Mouse (Mus musculus) lung, postnatal 0 days (tissue): ENCODE measurements at regions not wholly inside any gene's neighbourhood (a gene's known extent, or its start where the extent isn't known, plus 50 kb on each side); places are given as distances from the start of the nearest gene placed in this dataset.

ENCODE experiments used
- ATAC-seq: fragments of 200-750 bp; cut with Nextera tagmentation; 2 replicates; pipeline ENCODE4 v1.8.0; 2017; ENCODE audit warnings: moderate library complexity
- DNase-seq: peaks from one replicate; pipeline ENCODE4 v3.0.0-alpha.2; 2016; ENCODE audit warnings: low spot score
- H3K27ac ChIP-seq: fragments of 300-500 bp; sonication (generic); 2 replicates; pipeline ENCODE4 v1.5.1; 2014; ENCODE audit warnings: antibody characterized with exemption, mild to moderate bottlenecking, low read length, mixed read lengths
- H3K27me3 ChIP-seq: fragments of 300-500 bp; sonication (generic); replicated peaks from 2 replicates; pipeline ENCODE4 v1.6.1; 2014; ENCODE audit warnings: low read length, mixed read lengths; ENCODE audit not compliant: insufficient read depth
- H3K36me3 ChIP-seq: fragments of 300-500 bp; sonication (generic); 2 replicates; pipeline ENCODE4 v1.6.1; 2014; ENCODE audit warnings: low read length, mixed read lengths; ENCODE audit not compliant: insufficient read depth
- H3K4me1 ChIP-seq: fragments of 300-500 bp; sonication (generic); 2 replicates; pipeline ENCODE4 v1.6.1; 2014; ENCODE audit warnings: antibody characterized with exemption, low read depth, low read length, mixed read lengths; ENCODE audit not compliant: insufficient read depth
- H3K4me2 ChIP-seq: fragments of 300-500 bp; sonication (generic); replicated peaks from 2 replicates; pipeline ENCODE4 v1.6.1; 2014; ENCODE audit warnings: low read depth, mild to moderate bottlenecking, low read length, moderate library complexity, mixed read lengths
- H3K4me3 ChIP-seq: fragments of 300-500 bp; sonication (generic); 2 replicates; pipeline ENCODE4 v1.5.1; 2014; ENCODE audit warnings: low read depth, low read length
- H3K9ac ChIP-seq: fragments of 300-500 bp; sonication (generic); replicated peaks from 2 replicates; pipeline ENCODE4 v1.6.1; 2014; ENCODE audit warnings: low read depth, mild to moderate bottlenecking
- H3K9me3 ChIP-seq: fragments of 300-500 bp; sonication (generic); 2 replicates; pipeline ENCODE4 v1.6.1; 2016; ENCODE audit warnings: low read length, mixed read lengths
- CTCF ChIP-seq: IDR thresholded peaks from 2 replicates; pipeline ENCODE4 v1.5.1; 2016; ENCODE audit warnings: antibody characterized with exemption, mild to moderate bottlenecking
- EP300 ChIP-seq: IDR thresholded peaks from 2 replicates; pipeline ENCODE4 v1.6.1; 2016; ENCODE audit warnings: antibody characterized with exemption, mild to moderate bottlenecking, control low read depth
- WGBS: fragments of 180-500 bp; shearing (Covaris S2); extraction: QIAGEN DNeasy Blood & Tissue Kit; methylation state at CpG from one replicate; pipeline ENCODE4 v1.1.7; 2014; 5-methylcytosine and 5-hydroxymethylcytosine counted together

GRCm38 (mm10) chr14:47992091-47992490, 128.5 kb upstream of the Peli2 start:
- H3K36me3 ChIP-seq: no peaks in the 10 kb centered on the region
- no peaks in the 10 kb centered on the region for H3K9me3 ChIP-seq
- H3K9ac ChIP-seq: no peak overlapping the region
- H3K4me3 ChIP-seq: no peak overlapping the region
- no peak overlapping the region for H3K4me2 ChIP-seq
- ATAC-seq (no peak), DNase-seq (no peak)
- WGBS: 61% methylated on average over 5 of the region's 5 CpGs
- no peak overlapping the region for H3K27ac ChIP-seq
- TF ChIP-seq CTCF: no peak
- no peak for TF ChIP-seq EP300
- H3K27me3 ChIP-seq: no peaks in the 10 kb centered on the region
- H3K4me1 ChIP-seq: no peaks in the 10 kb centered on the region

DNA sequence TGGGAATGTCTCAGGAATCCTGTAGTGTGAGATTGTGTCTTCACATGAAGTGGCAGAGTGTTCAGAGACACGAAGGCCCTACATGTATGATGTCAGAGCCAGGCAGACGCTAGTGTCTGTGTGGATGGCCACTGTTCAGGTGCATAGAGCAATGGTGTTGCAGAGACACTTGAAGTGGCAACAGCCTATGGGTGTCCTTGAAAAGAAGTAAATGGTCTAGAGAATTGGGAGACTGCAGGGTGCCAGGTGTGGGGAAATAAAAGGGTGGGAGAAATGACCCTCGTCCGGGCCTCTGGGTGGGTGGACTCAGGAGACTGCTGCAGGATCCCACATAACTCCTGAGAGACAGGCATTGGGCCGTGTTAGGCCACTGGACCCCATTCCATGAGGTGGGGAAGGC, 127.8 kb upstream of the Peli2 start:
- 93% methylated on average over 5 of the region's 5 CpGs for WGBS
- H3K27me3 ChIP-seq: no peaks in the 10 kb centered on the region
- H3K4me2 ChIP-seq: no peak overlapping the region
- ATAC-seq (no peak), DNase-seq (no peak)
- TF ChIP-seq EP300: no peak
- TF ChIP-seq CTCF: no peak
- H3K27ac ChIP-seq: no peak overlapping the region
- no peaks in the 10 kb centered on the region for H3K4me1 ChIP-seq
- no peaks in the 10 kb centered on the region for H3K36me3 ChIP-seq
- no peak overlapping the region for H3K4me3 ChIP-seq
- no peaks in the 10 kb centered on the region for H3K9me3 ChIP-seq
- no peak overlapping the region for H3K9ac ChIP-seq

GRCm38 (mm10) chr14:47998936-47999335, 121.7 kb upstream of the Peli2 start:
- no peaks in the 10 kb centered on the region for H3K27me3 ChIP-seq
- H3K9ac ChIP-seq: no peak overlapping the region
- H3K9me3 ChIP-seq: no peaks in the 10 kb centered on the region
- 92% methylated on average over 8 of the region's 8 CpGs for WGBS
- no peak overlapping the region for H3K27ac ChIP-seq
- TF ChIP-seq CTCF: no peak
- TF ChIP-seq EP300: no peak
- no peak overlapping the region for H3K4me2 ChIP-seq
- ATAC-seq (no peak), DNase-seq (no peak)
- H3K36me3 ChIP-seq: no peaks in the 10 kb centered on the region
- H3K4me3 ChIP-seq: no peak overlapping the region
- no peaks in the 10 kb centered on the region for H3K4me1 ChIP-seq

- ATAC-seq (no peak), DNase-seq (no peak)
- Histone ChIP-seq H3K9me3 (no peaks in the 10 kb centered on the region), H3K9ac (no peak overlapping the region), H3K4me1 (no peaks in the 10 kb centered on the region), H3K27me3 (no peaks in the 10 kb centered on the region), H3K4me2 (no peak overlapping the region), H3K27ac (no peak overlapping the region), H3K4me3 (no peak overlapping the region), H3K36me3 (no peaks in the 10 kb centered on the region)
- 63% methylated on average over 6 of the region's 6 CpGs for WGBS
- TF ChIP-seq EP300: no peak
- no peak for TF ChIP-seq CTCF
Measured at GRCm38 (mm10) chr14:48005092-48005928, 115.3 kb upstream of the Peli2 start.

GRCm38 (mm10) chr14:48005929-48006309, 114.7 kb upstream of the Peli2 start:
- no peaks in the 10 kb centered on the region for H3K27me3 ChIP-seq
- no peak overlapping the region for H3K9ac ChIP-seq
- no peak for TF ChIP-seq EP300
- no peak for TF ChIP-seq CTCF
- H3K4me3 ChIP-seq: no peak overlapping the region
- H3K4me2 ChIP-seq: no peak overlapping the region
- ATAC-seq: no peak
- no peak overlapping the region for H3K27ac ChIP-seq
- H3K4me1 ChIP-seq: no peaks in the 10 kb centered on the region
- 37% methylated on average over 1 of the region's 1 CpGs for WGBS
- no peaks in the 10 kb centered on the region for H3K9me3 ChIP-seq
- no peak for DNase-seq
- no peaks in the 10 kb centered on the region for H3K36me3 ChIP-seq

DNA sequence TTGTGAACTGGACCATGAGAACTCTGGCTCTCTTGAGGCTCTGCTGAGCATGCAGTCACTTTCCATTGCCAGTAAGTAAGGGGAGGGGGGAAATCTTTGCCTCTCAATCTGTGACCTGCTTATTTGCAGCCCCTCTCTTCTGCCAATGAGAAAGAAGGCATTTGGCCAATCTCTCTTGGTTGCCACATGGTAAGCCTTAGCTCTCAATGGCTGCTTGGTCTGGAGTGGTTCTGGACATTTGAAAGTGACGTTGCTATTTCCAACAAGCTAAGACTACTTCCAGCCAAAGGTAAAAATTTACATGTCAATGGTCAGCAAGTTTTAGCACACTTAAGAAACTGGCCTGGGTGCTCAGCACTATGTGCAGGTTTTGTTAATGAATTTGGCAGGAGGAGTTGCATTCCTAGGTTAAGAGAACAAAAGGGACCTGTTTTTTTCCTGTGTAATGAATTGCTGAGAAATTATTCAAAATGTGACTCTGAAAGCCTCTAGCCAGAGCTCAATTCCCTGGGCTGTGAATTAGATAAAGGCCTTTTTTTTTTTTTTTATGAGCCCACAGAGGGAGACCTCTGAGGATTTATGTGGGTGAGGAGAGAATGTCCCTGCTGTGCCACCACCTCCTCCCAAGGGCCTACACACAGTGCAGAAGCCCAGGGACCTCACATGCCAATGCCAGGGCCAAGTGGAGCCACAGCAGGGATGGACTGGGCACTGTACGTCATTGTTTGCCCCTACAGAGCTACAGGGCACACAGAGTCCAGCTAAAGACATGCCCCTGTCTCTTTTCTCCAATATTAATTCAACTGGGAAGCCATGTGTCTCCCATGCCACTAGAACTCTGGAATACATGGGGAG, 108.0 kb upstream of the Peli2 start:
- no peak for DNase-seq
- Histone ChIP-seq H3K27ac (no peak overlapping the region), H3K4me2 (no peak overlapping the region), H3K9me3 (no peaks in the 10 kb centered on the region), H3K27me3 (no peaks in the 10 kb centered on the region), H3K4me1 (no peaks in the 10 kb centered on the region), H3K4me3 (no peak overlapping the region), H3K9ac (no peak overlapping the region), H3K36me3 (no peaks in the 10 kb centered on the region)
- no peak for ATAC-seq
- TF ChIP-seq EP300 (no peak), CTCF (no peak)
- 77% methylated on average over 2 of the region's 2 CpGs for WGBS
